Mouse (Mus musculus) adrenal gland, adult 2 months (tissue): ENCODE data around the gene Nyap1. TPM values are rescaled to one million over a fixed set of nuclear protein-coding genes. Genes with fewer than 3 reads are reported as not detected.

Experiments used
- DNase-seq: peaks from one replicate; pipeline ENCODE4 v3.0.0; 2021
- polyA plus RNA-seq: library from polyadenylated mRNA; depleted of rRNA; stranded (reverse); fragments of >200 nt; gene quantifications from 2 replicates; pipeline ENCODE4 v1.2.3, GENCODE M21; 2012; rRNA removed
- total RNA-seq, 2 experiments: library from RNA; stranded (reverse); gene quantifications; 2 replicates each; pipeline ENCODE4 v1.2.3; 2021

Gene Nyap1
- total and polyA plus RNA-seq, 3 experiments = 2.2 to 7.3 (median 6.0) TPM

DNA sequence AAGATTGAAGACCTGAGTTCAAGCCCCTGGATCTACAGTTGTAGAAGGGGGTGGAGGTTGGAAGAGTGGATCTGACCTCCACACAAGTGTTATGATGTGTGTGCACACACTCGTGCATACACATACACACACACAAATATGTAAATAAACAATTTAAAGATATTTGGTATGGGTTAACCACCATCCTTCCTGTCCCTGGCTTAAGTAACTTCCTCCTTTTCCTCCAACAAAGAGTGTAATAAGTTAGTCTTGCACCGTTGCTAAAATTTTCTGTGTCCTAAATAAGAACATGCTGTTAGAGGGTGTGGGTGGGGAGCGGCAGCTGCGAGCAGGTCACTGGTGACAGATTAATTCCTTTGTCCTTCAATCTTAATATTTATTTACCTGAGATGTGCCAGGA, 45.5 kb downstream of the Nyap1 start:
- no peak for DNase-seq

GRCm38 (mm10) chr5:137694796-137695195, 46.6 kb downstream of the Nyap1 start:
- DNase-seq = no peak

GRCm38 (mm10) chr5:137691881-137692280, 49.5 kb downstream of the Nyap1 start:
- no peak for DNase-seq

DNA sequence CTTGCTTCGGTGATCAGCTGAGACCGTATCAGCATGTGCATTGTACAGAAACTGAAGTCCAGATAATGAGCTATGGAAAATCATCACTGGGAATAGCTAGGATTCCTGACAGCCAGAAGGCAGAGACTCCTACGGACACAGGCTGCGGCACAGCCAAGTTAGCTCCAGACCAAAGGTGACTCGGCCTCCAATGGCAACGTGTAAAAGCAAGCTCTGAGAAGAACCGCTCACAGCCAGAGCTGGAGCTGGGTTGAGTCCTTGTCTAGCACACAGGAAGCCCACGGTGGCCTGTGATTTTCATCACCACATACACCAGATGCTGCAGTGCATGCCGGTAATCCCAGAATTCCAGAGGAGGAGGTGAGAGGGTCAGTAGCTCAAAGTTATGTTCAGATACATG, 50.9 kb downstream of the Nyap1 start:
- no peak for DNase-seq

GRCm38 (mm10) chr5:137689974-137690373, 51.4 kb downstream of the Nyap1 start:
- no peak for DNase-seq

- DNase-seq = no peak
Observed at GRCm38 (mm10) chr5:137686127-137686790, 55.1 kb downstream of the Nyap1 start.

DNA sequence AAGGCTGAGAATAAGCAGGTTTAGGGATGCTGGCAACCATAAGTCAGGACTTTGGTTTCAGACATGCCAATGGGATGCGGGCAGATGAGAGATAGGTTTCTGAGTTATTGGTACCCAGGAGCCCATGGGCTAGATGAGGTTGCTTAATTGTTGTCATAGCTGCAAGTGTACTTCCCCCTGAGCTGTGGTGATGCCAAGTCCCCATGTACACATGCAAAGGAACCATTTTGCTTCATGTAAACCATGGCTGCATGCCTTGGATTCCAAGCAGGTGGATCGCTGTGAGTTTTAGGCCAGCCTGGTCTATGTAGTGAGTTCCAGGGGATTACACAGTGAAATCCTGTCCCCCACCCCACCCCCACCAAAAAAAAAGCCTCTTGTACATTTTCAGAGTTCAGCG, 55.8 kb downstream of the Nyap1 start:
- no peak for DNase-seq

GRCm38 (mm10) chr5:137684294-137685123, 56.9 kb downstream of the Nyap1 start, which contains the start of gene Agfg2:
Gene Agfg2 (minus strand): TSS chr5:137684726.
- peak; percentile 99 for DNase-seq

DNA sequence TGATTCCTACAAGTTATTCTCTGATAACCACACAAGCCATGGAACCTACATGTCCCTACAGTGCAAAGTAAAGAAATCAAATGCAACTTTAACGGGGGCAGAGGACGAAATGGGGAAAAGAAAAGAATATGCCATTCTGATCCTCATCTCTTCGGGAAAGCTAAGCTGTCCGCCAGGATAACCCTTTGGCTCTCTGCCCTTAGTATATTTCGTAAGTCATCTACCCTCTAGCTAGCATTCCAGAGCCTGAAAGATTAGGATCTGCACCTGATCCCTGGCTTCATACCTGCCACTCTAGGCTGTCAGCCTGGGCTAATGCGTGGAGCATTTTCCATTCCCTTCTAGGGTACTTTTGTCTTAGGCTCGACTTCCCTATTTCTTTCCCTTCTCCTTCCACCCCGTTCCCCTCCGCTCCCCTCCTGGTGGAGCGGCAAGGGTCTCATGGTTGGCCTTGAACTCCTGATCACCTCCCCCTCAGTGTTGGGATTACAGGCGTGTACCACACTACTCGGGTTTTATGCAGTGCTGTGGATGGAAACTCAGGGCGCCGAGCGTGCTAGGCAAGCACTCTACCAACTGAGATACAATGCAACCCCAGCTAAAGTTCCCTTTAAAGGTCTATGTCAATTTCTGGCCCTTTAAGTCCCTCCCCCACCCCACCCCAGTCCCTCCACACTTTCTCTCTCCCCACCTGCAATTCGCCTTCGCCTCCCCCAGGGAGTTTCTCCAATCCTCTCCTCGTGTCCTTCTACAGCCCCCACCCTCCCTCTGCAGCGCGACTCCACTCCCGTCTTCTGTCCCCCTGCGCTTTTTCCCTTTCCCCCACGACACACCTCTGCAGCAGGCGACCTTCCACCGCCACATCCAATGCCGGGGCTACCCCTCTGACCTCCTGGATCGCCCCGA, 57.8 kb downstream of the Nyap1 start:
- DNase-seq = peak; percentile 42

GRCm38 (mm10) chr5:137682526-137682925, 58.9 kb downstream of the Nyap1 start:
- DNase-seq = no peak

Other genes starting within 250 kb of the Nyap1 start
- gene Pop7, start 239.1 kb downstream of the Nyap1 start, total RNA-seq = 10 to 100 TPM; 23.0 to 31.7 TPM
- 46.9 and 48.7 TPM in 2 replicates for gene Pop7, start 239.1 kb downstream of the Nyap1 start, polyA plus RNA-seq
- gene Gigyf1, start 223.1 kb downstream of the Nyap1 start, total RNA-seq = 10 to 100 TPM; 25.4 to 31.0 TPM
- gene Gigyf1, start 223.1 kb downstream of the Nyap1 start, polyA plus RNA-seq = 37.1 and 38.0 TPM in 2 replicates
- not detected for gene Epo, start 208.4 kb downstream of the Nyap1 start, total RNA-seq
- not detected in 2 replicates for gene Epo, start 208.4 kb downstream of the Nyap1 start, polyA plus RNA-seq
- gene Gnb2, start 208.1 kb downstream of the Nyap1 start, total RNA-seq = 100 to 1,000 TPM; 553 to 611 TPM
- 1,578 and 1,712 TPM in 2 replicates for gene Gnb2, start 208.1 kb downstream of the Nyap1 start, polyA plus RNA-seq
- 1 to 10 TPM; 2.8 to 5.2 TPM for gene Actl6b, start 188.1 kb downstream of the Nyap1 start, total RNA-seq
- 6.0 and 10.0 TPM in 2 replicates for gene Actl6b, start 188.1 kb downstream of the Nyap1 start, polyA plus RNA-seq
- 1 to 10 TPM; 1.1 to 1.9 TPM for gene Tfr2, start 171.8 kb downstream of the Nyap1 start, total RNA-seq
- 1.9 and 2.4 TPM in 2 replicates for gene Tfr2, start 171.8 kb downstream of the Nyap1 start, polyA plus RNA-seq
- gene Mospd3, start 140.5 kb downstream of the Nyap1 start, total RNA-seq = 10 to 100 TPM; 45.4 to 54.1 TPM
- gene Mospd3, start 140.5 kb downstream of the Nyap1 start, polyA plus RNA-seq = 211 TPM in 2 replicates
- gene Pcolce, start 127.8 kb downstream of the Nyap1 start, total RNA-seq = 1,000 to 10,000 TPM; 1,014 to 1,197 TPM
- 1,453 and 1,846 TPM in 2 replicates for gene Pcolce, start 127.8 kb downstream of the Nyap1 start, polyA plus RNA-seq
- 1 to 10 TPM in 1 of 2 experiments, under 1 TPM in 1; 0.89 to 2.6 TPM for gene Fbxo24, start 112.6 kb downstream of the Nyap1 start, total RNA-seq
- 2.5 and 3.3 TPM in 2 replicates for gene Fbxo24, start 112.6 kb downstream of the Nyap1 start, polyA plus RNA-seq
- 10 to 100 TPM; 27.9 to 31.7 TPM for gene Lrch4, start 112.5 kb downstream of the Nyap1 start, total RNA-seq
- gene Lrch4, start 112.5 kb downstream of the Nyap1 start, polyA plus RNA-seq = 36.7 and 52.7 TPM in 2 replicates
- gene Gm20605, start 112.4 kb downstream of the Nyap1 start, total RNA-seq = 1 to 10 TPM; 6.4 to 7.4 TPM
- gene Gm20605, start 112.4 kb downstream of the Nyap1 start, polyA plus RNA-seq = 30.4 and 31.4 TPM in 2 replicates
- 10 to 100 TPM in 1 of 2 experiments, 1 to 10 TPM in 1; 3.0 to 14.8 TPM for gene Sap25, start 100.3 kb downstream of the Nyap1 start, total RNA-seq
- 81.3 and 84.6 TPM in 2 replicates for gene Sap25, start 100.3 kb downstream of the Nyap1 start, polyA plus RNA-seq
- 10 to 100 TPM in 1 of 2 experiments, 1 to 10 TPM in 1; 9.6 to 14.2 TPM for gene Irs3, start 95.9 kb downstream of the Nyap1 start, total RNA-seq
- 18.9 and 32.8 TPM in 2 replicates for gene Irs3, start 95.9 kb downstream of the Nyap1 start, polyA plus RNA-seq
- 10 to 100 TPM; 29.2 to 37.6 TPM for gene Agfg2, start 56.9 kb downstream of the Nyap1 start, total RNA-seq
- 73.7 and 85.2 TPM in 2 replicates for gene Agfg2, start 56.9 kb downstream of the Nyap1 start, polyA plus RNA-seq
- gene Tsc22d4, start 4.1 kb upstream of the Nyap1 start, total RNA-seq = 10 to 100 TPM; 82.9 to 89.9 TPM
- 123 and 136 TPM in 2 replicates for gene Tsc22d4, start 4.1 kb upstream of the Nyap1 start, polyA plus RNA-seq
- 10 to 100 TPM; 16.1 to 40.1 TPM for gene Ppp1r35, start 37.2 kb upstream of the Nyap1 start, total RNA-seq
- 61.5 and 83.6 TPM in 2 replicates for gene Ppp1r35, start 37.2 kb upstream of the Nyap1 start, polyA plus RNA-seq
- gene Mepce, start 46.0 kb upstream of the Nyap1 start, total RNA-seq = 10 to 100 TPM; 43.9 to 46.4 TPM
- gene Mepce, start 46.0 kb upstream of the Nyap1 start, polyA plus RNA-seq = 29.9 and 35.4 TPM in 2 replicates
- 1 to 10 TPM; 2.0 to 2.2 TPM for gene Zcwpw1, start 46.2 kb upstream of the Nyap1 start, total RNA-seq
- gene Zcwpw1, start 46.2 kb upstream of the Nyap1 start, polyA plus RNA-seq = 0.38 and 0.56 TPM in 2 replicates
- 1 to 10 TPM; 1.8 to 4.7 TPM for gene Pilra, start 94.7 kb upstream of the Nyap1 start, total RNA-seq
- gene Pilra, start 94.7 kb upstream of the Nyap1 start, polyA plus RNA-seq = 2.0 and 2.5 TPM in 2 replicates
- gene Pilrb1, start 116.5 kb upstream of the Nyap1 start, total RNA-seq = 1 to 10 TPM; 1.5 TPM
- gene Pilrb1, start 116.5 kb upstream of the Nyap1 start, polyA plus RNA-seq = 0.69 and 1.3 TPM in 2 replicates
- gene Pilrb2, start 130.2 kb upstream of the Nyap1 start, total RNA-seq = 1 to 10 TPM in 1 of 2 experiments, under 1 TPM in 1; 0.81 to 1.8 TPM
- 1.1 and 3.8 TPM in 2 replicates for gene Pilrb2, start 130.2 kb upstream of the Nyap1 start, polyA plus RNA-seq
- gene Cyp3a13, start 180.0 kb upstream of the Nyap1 start, total RNA-seq = under 1 TPM in 1 of 2 experiments, not detected in 1; 0.58 TPM
- gene Cyp3a13, start 180.0 kb upstream of the Nyap1 start, polyA plus RNA-seq = not detected in 2 replicates
- under 1 TPM; 0.06 to 0.38 TPM for gene Gjc3, start 221.5 kb upstream of the Nyap1 start, total RNA-seq
- 0.03 and 0.19 TPM in 2 replicates for gene Gjc3, start 221.5 kb upstream of the Nyap1 start, polyA plus RNA-seq
- 1 to 10 TPM in 1 of 2 experiments, under 1 TPM in 1; 0.83 to 4.2 TPM for gene Azgp1, start 239.9 kb upstream of the Nyap1 start, total RNA-seq
- 0.18 and 0.72 TPM in 2 replicates for gene Azgp1, start 239.9 kb upstream of the Nyap1 start, polyA plus RNA-seq